Mouse (Mus musculus): Measurements from ENCODE around the gene Gmpr.
A peak's percentile ranks its signal among the peaks of the same experiment; 100 is the strongest.

DNA sequence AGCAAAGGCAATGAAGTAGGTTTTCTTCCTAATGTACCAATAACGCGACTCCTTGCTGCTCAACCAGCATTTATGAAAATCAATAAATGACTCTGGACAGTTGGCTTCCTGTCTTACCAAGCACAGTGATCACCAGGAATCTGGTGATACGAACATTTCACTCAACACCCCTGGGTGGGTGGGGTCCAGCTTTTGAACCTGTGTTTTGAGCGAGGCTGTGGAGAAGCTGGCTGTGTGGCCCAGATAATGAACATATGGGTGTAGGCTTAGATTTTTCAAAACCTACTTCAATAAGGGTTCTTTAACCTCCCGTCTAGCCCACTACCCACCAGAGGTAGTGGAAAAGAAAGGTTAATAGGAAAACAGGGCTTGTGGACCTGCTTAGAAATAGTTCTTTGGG, 4.5 kb upstream of the Gmpr start:
- TF ChIP-seq CTCF (IDR thresholded peaks at IDR 0.05; ENCODE audit: low read depth): no peak
- peak; percentile 64 for TF ChIP-seq EP300 (IDR thresholded peaks at IDR 0.05; ENCODE audit: low read depth)
